Mouse (Mus musculus) gastrocnemius, postnatal 4 days (tissue): ENCODE data around the gene Higd1b. TPM values are rescaled to one million over a fixed set of nuclear protein-coding genes. Genes with fewer than 3 reads are reported as not detected.

Experiments used
- DNase-seq, 2 experiments: peaks; one replicate each; pipeline ENCODE4 v3.0.0; 2021 to 2022; ENCODE audit warnings: low spot score in 2 of 2, mixed read lengths in 2 of 2
- long read RNA-seq, 2 experiments: library from polyadenylated mRNA; stranded (forward); transcript quantifications; one replicate each; pipeline ENCODE4 v2.0.0; 2021
- total RNA-seq, 2 experiments: library from RNA; stranded (reverse); gene quantifications; 2 replicates each; pipeline ENCODE4 v1.2.3; 2021

Gene Higd1b
- total RNA-seq: 1 to 10 TPM; 3.3 to 4.9 TPM
- long read RNA-seq, experiment 1, partial matches to known transcripts: 0 of 1 reads
- long read RNA-seq, experiment 1, other reads (novel, unspliced or antisense): 0 of 1 reads
- long read RNA-seq, experiment 2, partial matches to known transcripts: 0 of 2 reads
- long read RNA-seq, experiment 2, other reads (novel, unspliced or antisense): 1 of 2 reads

- DNase-seq: no peak
Measured at GRCm38 (mm10) chr11:102835549-102835948, at the start of gene Higd1b. Gene Higd1b (plus strand): TSS chr11:102835849.

GRCm38 (mm10) chr11:102787688-102788177 lies 47.9 kb upstream of the Higd1b start:
- no peak for DNase-seq

- no peak for DNase-seq
Measured at GRCm38 (mm10) chr11:102791682-102792445, 43.8 kb upstream of the Higd1b start.

- DNase-seq: no peak
Measured at GRCm38 (mm10) chr11:102794157-102794556, 41.5 kb upstream of the Higd1b start.

- DNase-seq: no peak
Measured at GRCm38 (mm10) chr11:102803453-102803852, 32.2 kb upstream of the Higd1b start.

- DNase-seq: no peak
Measured at GRCm38 (mm10) chr11:102808246-102808645, 27.4 kb upstream of the Higd1b start.

GRCm38 (mm10) chr11:102810721-102811485 lies 24.7 kb upstream of the Higd1b start:
- DNase-seq: no peak

GRCm38 (mm10) chr11:102814881-102815280 lies 20.8 kb upstream of the Higd1b start:
- no peak for DNase-seq

- DNase-seq: peak; percentile 33 to 59
Measured at GRCm38 (mm10) chr11:102818121-102819020, 17.3 kb upstream of the Higd1b start.

- peak; percentile 81 to 83 for DNase-seq
Measured at GRCm38 (mm10) chr11:102819021-102819782, 16.4 kb upstream of the Higd1b start, which contains the start of gene Gjc1. Gene Gjc1 (minus strand): TSS chr11:102819700.

GRCm38 (mm10) chr11:102819783-102820385 lies 15.8 kb upstream of the Higd1b start:
- no peak for DNase-seq

- DNase-seq: no peak
Measured at GRCm38 (mm10) chr11:102820432-102820831, 15.2 kb upstream of the Higd1b start.

GRCm38 (mm10) chr11:102821231-102821630 lies 14.4 kb upstream of the Higd1b start:
- no peak for DNase-seq

- DNase-seq: no peak
Measured at GRCm38 (mm10) chr11:102826476-102826875, 9.2 kb upstream of the Higd1b start.

GRCm38 (mm10) chr11:102827097-102827496 lies 8.6 kb upstream of the Higd1b start:
- DNase-seq: no peak

GRCm38 (mm10) chr11:102830276-102830675 lies 5.4 kb upstream of the Higd1b start:
- DNase-seq: no peak

- DNase-seq: no peak
Measured at GRCm38 (mm10) chr11:102832700-102833297, 2.9 kb upstream of the Higd1b start.

GRCm38 (mm10) chr11:102834219-102834618 lies 1.4 kb upstream of the Higd1b start:
- no peak for DNase-seq

- DNase-seq: no peak
Measured at GRCm38 (mm10) chr11:102836146-102836545, 497 bp downstream of the Higd1b start.
